Mouse (Mus musculus) MEL (cell line): ENCODE measurements at regions not wholly inside any gene's neighbourhood (a gene's known extent, or its start where the extent isn't known, plus 50 kb on each side); places are given as distances from the start of the nearest gene placed in this dataset.

Source experiments
- DNase-seq: peaks from one replicate; pipeline ENCODE4 v3.0.0; 2011; ENCODE audit warnings: low read depth, low spot score
- H3K27ac ChIP-seq: 2 replicates; pipeline ENCODE4 v1.5.1; 2012; ENCODE audit warnings: low read depth, mild to moderate bottlenecking, control low read depth, low read length, moderate library complexity; ENCODE audit not compliant: control insufficient read depth
- H3K27me3 ChIP-seq, 2 experiments: fragments of 150-350 bp in 1 of 2; sonication (generic) in 1 of 2; 2 replicates each; pipeline ENCODE4 v1.6.1; 2012; ENCODE audit warnings: low read length in 2 of 2, mild to moderate bottlenecking in 2 of 2, improper control_type of control experiment in 1 of 2, moderate library complexity in 1 of 2; ENCODE audit not compliant: insufficient read depth in 2 of 2, control insufficient read depth in 1 of 2
- H3K36me3 ChIP-seq, 2 experiments: 2 replicates each; pipeline ENCODE4 v1.6.1; 2012 to 2014; ENCODE audit warnings: low read length in 2 of 2, improper control_type of control experiment in 1 of 2, inconsistent platforms in 1 of 2, mild to moderate bottlenecking in 1 of 2; ENCODE audit not compliant: insufficient read depth in 2 of 2, control insufficient read depth in 1 of 2
- H3K4me1 ChIP-seq, 2 experiments: fragments of 150-350 bp in 1 of 2; sonication (generic) in 1 of 2; 2 replicates each; pipeline ENCODE4 v1.6.1; 2012; ENCODE audit warnings: low read length in 2 of 2, improper control_type of control experiment in 1 of 2, mild to moderate bottlenecking in 1 of 2; ENCODE audit not compliant: insufficient read depth in 2 of 2, control insufficient read depth in 1 of 2
- H3K4me3 ChIP-seq, 2 experiments: fragments of 150-350 bp in 1 of 2; sonication (generic) in 1 of 2; 2 replicates each; pipeline ENCODE4 v1.5.1; 2012; ENCODE audit warnings: low read depth in 2 of 2, low read length in 2 of 2, mild to moderate bottlenecking in 2 of 2, moderate library complexity in 2 of 2, control low read depth in 1 of 2, improper control_type of control experiment in 1 of 2; ENCODE audit not compliant: control insufficient read depth in 1 of 2, insufficient read depth in 1 of 2
- H3K79me2 ChIP-seq: 2 replicates; pipeline ENCODE4 v1.6.1; 2012; ENCODE audit warnings: mild to moderate bottlenecking, low read length, moderate library complexity; ENCODE audit not compliant: control insufficient read depth, poor library complexity, insufficient read depth
- H3K9ac ChIP-seq: 2 replicates; pipeline ENCODE4 v1.6.1; 2012; ENCODE audit warnings: low read depth, mild to moderate bottlenecking, control low read depth, low read length, moderate library complexity; ENCODE audit not compliant: control insufficient read depth, poor library complexity, severe bottlenecking
- H3K9me3 ChIP-seq: fragments of 150-350 bp; sonication (generic); replicated peaks from 2 replicates; pipeline ENCODE4 v1.6.1; 2012; ENCODE audit warnings: mild to moderate bottlenecking, low read length, improper control_type of control experiment, moderate library complexity; ENCODE audit not compliant: insufficient read depth
- CHD2 ChIP-seq: IDR thresholded peaks from 2 replicates; pipeline ENCODE4 v1.6.1; 2011; ENCODE audit warnings: low read length, improper control_type of control experiment
- CTCF ChIP-seq, 3 experiments: IDR thresholded peaks in 2 of 3; conservative IDR thresholded peaks in 1 of 3; 2 replicates each; pipeline ENCODE4 v1.5.1; 2011 to 2012; ENCODE audit warnings: low read length in 3 of 3, low read depth in 2 of 3, mild to moderate bottlenecking in 2 of 3, improper control_type of control experiment in 1 of 3, inconsistent platforms in 1 of 3, mixed read lengths in 1 of 3, moderate library complexity in 1 of 3; ENCODE audit not compliant: control insufficient read depth in 1 of 3, insufficient read depth in 1 of 3, poor library complexity in 1 of 3, severe bottlenecking in 1 of 3
- E2F4 ChIP-seq: IDR thresholded peaks from 2 replicates; pipeline ENCODE4 v1.6.1; 2011; ENCODE audit warnings: low read depth, low read length, improper control_type of control experiment, borderline replicate concordance
- ELF1 ChIP-seq: IDR thresholded peaks from 2 replicates; pipeline ENCODE4 v1.6.1; 2014; ENCODE audit warnings: low read depth, mild to moderate bottlenecking, inconsistent platforms, low read length, improper control_type of control experiment, moderate library complexity
- EP300 ChIP-seq, 2 experiments: IDR thresholded peaks; 2 replicates each; pipeline ENCODE4 v1.6.1; 2011; ENCODE audit warnings: improper control_type of control experiment in 2 of 2, low read length in 2 of 2, low read depth in 1 of 2, mild to moderate bottlenecking in 1 of 2
- ETS1 ChIP-seq: IDR thresholded peaks from 2 replicates; pipeline ENCODE4 v1.6.1; 2012; ENCODE audit warnings: low read depth, mild to moderate bottlenecking, inconsistent platforms, low read length, improper control_type of control experiment, moderate library complexity
- HCFC1 ChIP-seq: IDR thresholded peaks from 2 replicates; pipeline ENCODE4 v1.6.1; 2012; ENCODE audit warnings: low read depth, mild to moderate bottlenecking, inconsistent platforms, low read length, improper control_type of control experiment, moderate library complexity
- KAT2A ChIP-seq: conservative IDR thresholded peaks from 2 replicates; pipeline ENCODE4 v1.6.1; 2012; ENCODE audit warnings: low read depth, low read length, improper control_type of control experiment, inconsistent platforms
- MAZ ChIP-seq: IDR thresholded peaks from 2 replicates; pipeline ENCODE4 v1.6.1; 2012; ENCODE audit warnings: low read depth, mild to moderate bottlenecking, inconsistent platforms, low read length, improper control_type of control experiment
- MEF2A ChIP-seq: IDR thresholded peaks from 2 replicates; pipeline ENCODE4 v1.6.1; 2014; ENCODE audit warnings: low read depth, mild to moderate bottlenecking, inconsistent platforms, low read length, improper control_type of control experiment; ENCODE audit not compliant: poor library complexity, insufficient replicate concordance, severe bottlenecking; ENCODE audit errors: extremely low read depth
- MXI1 ChIP-seq: IDR thresholded peaks from 2 replicates; pipeline ENCODE4 v1.6.1; 2011; ENCODE audit warnings: mild to moderate bottlenecking, low read depth, low read length, improper control_type of control experiment
- MYB ChIP-seq: IDR thresholded peaks from 2 replicates; pipeline ENCODE4 v1.6.1; 2011; ENCODE audit warnings: mild to moderate bottlenecking, low read depth, low read length, improper control_type of control experiment
- NELFE ChIP-seq: IDR thresholded peaks from 2 replicates; pipeline ENCODE4 v1.6.1; 2011; ENCODE audit warnings: low read depth, low read length, improper control_type of control experiment
- POLR2A ChIP-seq, 2 experiments: IDR thresholded peaks; 2 replicates each; pipeline ENCODE4 v1.6.1; 2011 to 2012; ENCODE audit warnings: low read length in 2 of 2, mild to moderate bottlenecking in 2 of 2, control low read depth in 1 of 2, improper control_type of control experiment in 1 of 2, low read depth in 1 of 2, moderate library complexity in 1 of 2; ENCODE audit not compliant: control insufficient read depth in 1 of 2, insufficient read depth in 1 of 2, poor library complexity in 1 of 2
- RAD21 ChIP-seq: IDR thresholded peaks from 2 replicates; pipeline ENCODE4 v1.6.1; 2011; ENCODE audit warnings: mild to moderate bottlenecking, low read depth, low read length, improper control_type of control experiment
- SIN3A ChIP-seq: IDR thresholded peaks from 2 replicates; pipeline ENCODE4 v1.6.1; 2012; ENCODE audit warnings: low read length, improper control_type of control experiment, inconsistent platforms
- TAL1 ChIP-seq: IDR thresholded peaks from 2 replicates; pipeline ENCODE4 v1.6.1; 2012; ENCODE audit warnings: mild to moderate bottlenecking, inconsistent platforms, low read length, moderate library complexity, mixed read lengths
- TBP ChIP-seq: IDR thresholded peaks from 2 replicates; pipeline ENCODE4 v1.8.0; 2011; ENCODE audit warnings: low read depth, low read length, improper control_type of control experiment
- TCF12 ChIP-seq: IDR thresholded peaks from 2 replicates; pipeline ENCODE4 v1.6.1; 2014; ENCODE audit warnings: low read depth, mild to moderate bottlenecking, inconsistent platforms, low read length, improper control_type of control experiment, moderate library complexity
- UBTF ChIP-seq: IDR thresholded peaks from 2 replicates; pipeline ENCODE4 v1.6.1; 2012; ENCODE audit warnings: low read depth, mild to moderate bottlenecking, inconsistent platforms, low read length, improper control_type of control experiment, moderate library complexity, borderline replicate concordance; ENCODE audit not compliant: insufficient read depth
- USF1 ChIP-seq: IDR thresholded peaks from 2 replicates; pipeline ENCODE4 v1.6.1; 2014; ENCODE audit warnings: low read depth, mild to moderate bottlenecking, inconsistent platforms, low read length, improper control_type of control experiment, moderate library complexity
- USF2 ChIP-seq, 2 experiments: IDR thresholded peaks; 2 replicates each; pipeline ENCODE4 v1.6.1; 2011 to 2012; ENCODE audit warnings: improper control_type of control experiment in 2 of 2, low read length in 2 of 2, borderline replicate concordance in 1 of 2, inconsistent platforms in 1 of 2, low read depth in 1 of 2, mild to moderate bottlenecking in 1 of 2; ENCODE audit not compliant: insufficient read depth in 1 of 2
- ZNF384 ChIP-seq: IDR thresholded peaks from 2 replicates; pipeline ENCODE4 v1.6.1; 2012; ENCODE audit warnings: low read depth, mild to moderate bottlenecking, inconsistent platforms, low read length, improper control_type of control experiment

- no peak overlapping the region for H3K27ac ChIP-seq
- H3K79me2 ChIP-seq: no peaks in the 10 kb centered on the region
- DNase-seq: no peak
- H3K4me1 ChIP-seq: no peaks in the 10 kb centered on the region
- no peak overlapping the region for H3K9ac ChIP-seq
- H3K4me3 ChIP-seq: no peak overlapping the region
- no peaks in the 10 kb centered on the region for H3K27me3 ChIP-seq
- TF ChIP-seq CHD2: no peak
- no peak for TF ChIP-seq MAZ
- TF ChIP-seq CTCF (IDR thresholded peaks at IDR 0.05 in 2 of 3, conservative IDR thresholded peaks at IDR 0.05 in 1 of 3; ENCODE audit: control insufficient read depth in 1 of 3, insufficient read depth in 1 of 3, low read depth in 2 of 3, low read length in 3 of 3, poor library complexity in 1 of 3, severe bottlenecking in 1 of 3): no peak
- TF ChIP-seq SIN3A: no peak
- TF ChIP-seq NELFE: no peak
- TF ChIP-seq ZNF384: no peak
- no peak for TF ChIP-seq USF2 (IDR thresholded peaks at IDR 0.05; ENCODE audit: borderline replicate concordance in 1 of 2, insufficient read depth in 1 of 2, low read depth in 1 of 2, low read length in 2 of 2)
- TF ChIP-seq USF1: no peak
- no peak for TF ChIP-seq MYB
- H3K36me3 ChIP-seq: no peaks in the 10 kb centered on the region
- H3K9me3 ChIP-seq: no peaks in the 10 kb centered on the region
These were observed 97.2 kb upstream of the Lmcd1 start for GRCm38 (mm10) chr6:112176344-112176743.

- no peak overlapping the region for H3K4me3 ChIP-seq
- no peak for DNase-seq
- no peaks in the 10 kb centered on the region for H3K27me3 ChIP-seq
- no peak overlapping the region for H3K27ac ChIP-seq
- no peaks in the 10 kb centered on the region for H3K36me3 ChIP-seq
- H3K9me3 ChIP-seq: no peaks in the 10 kb centered on the region
- no peak for TF ChIP-seq TCF12
- no peak for TF ChIP-seq UBTF
- TF ChIP-seq HCFC1: no peak
- TF ChIP-seq EP300 (IDR thresholded peaks at IDR 0.05; ENCODE audit: low read depth in 1 of 2, low read length in 2 of 2): no peak
- TF ChIP-seq KAT2A: no peak
- no peak for TF ChIP-seq MAZ
- TF ChIP-seq POLR2A (IDR thresholded peaks at IDR 0.05; ENCODE audit: control insufficient read depth in 1 of 2, insufficient read depth in 1 of 2, low read depth in 1 of 2, low read length in 2 of 2, poor library complexity in 1 of 2): no peak
- no peak for TF ChIP-seq MXI1
- no peak for TF ChIP-seq TAL1
- no peak for TF ChIP-seq RAD21
- no peak for TF ChIP-seq SIN3A
- no peak for TF ChIP-seq ETS1
- TF ChIP-seq ELF1: no peak
- no peak for TF ChIP-seq MEF2A
- TF ChIP-seq E2F4: no peak
- no peak for TF ChIP-seq TBP
- no peaks in the 10 kb centered on the region for H3K4me1 ChIP-seq
- H3K79me2 ChIP-seq: no peaks in the 10 kb centered on the region
- H3K9ac ChIP-seq: no peak overlapping the region
These were observed 85.9 kb upstream of the Lmcd1 start for GRCm38 (mm10) chr6:112187636-112188035.
